Mouse (Mus musculus): ENCODE data around the gene Kbtbd3. TPM values are rescaled to one million over a fixed set of nuclear protein-coding genes. Genes with fewer than 3 reads are reported as not detected.

The Kbtbd3 gene
- polyA plus RNA-seq, 1 experiment from 2014 or later, result 6.4 TPM

DNA sequence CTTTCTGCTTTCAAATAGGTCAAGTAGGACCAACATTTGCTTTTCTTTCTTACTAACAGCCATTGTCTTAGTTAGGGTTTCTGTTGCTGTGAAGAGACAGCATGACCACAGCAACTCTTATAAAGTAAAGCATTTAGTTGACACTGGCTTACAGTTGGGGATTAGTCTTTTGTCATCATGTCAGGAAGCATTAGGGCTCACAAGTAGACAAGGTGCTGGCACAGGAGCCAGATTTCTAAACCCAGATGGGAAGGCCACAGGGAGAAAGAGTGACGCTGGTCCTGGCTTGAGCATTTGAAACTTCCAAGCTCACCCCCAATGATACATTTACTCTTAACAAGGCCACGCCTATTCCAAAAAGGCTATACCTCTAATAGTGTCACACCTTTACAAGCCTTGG is 6.1 kb downstream of the Kbtbd3 start:
- no peaks in the 10 kb centered on the region for H3K4me1 ChIP-seq
- no peak overlapping the region for H3K9ac ChIP-seq
- no peaks in the 10 kb centered on the region for H3K9me3 ChIP-seq
- no peaks in the 10 kb centered on the region for H3K36me3 ChIP-seq
- no peak for ATAC-seq (ENCODE audit: insufficient read depth, low FRiP score, low read depth)
- H3K27me3 ChIP-seq (replicated peaks), result no peaks in the 10 kb centered on the region
- H3K4me2 ChIP-seq, result no peak overlapping the region
- H3K27ac ChIP-seq, result no peak overlapping the region
- 75% methylated on average over 2 of the region's 2 CpGs for WGBS
- no peak overlapping the region for H3K4me3 ChIP-seq (replicated peaks)

DNA sequence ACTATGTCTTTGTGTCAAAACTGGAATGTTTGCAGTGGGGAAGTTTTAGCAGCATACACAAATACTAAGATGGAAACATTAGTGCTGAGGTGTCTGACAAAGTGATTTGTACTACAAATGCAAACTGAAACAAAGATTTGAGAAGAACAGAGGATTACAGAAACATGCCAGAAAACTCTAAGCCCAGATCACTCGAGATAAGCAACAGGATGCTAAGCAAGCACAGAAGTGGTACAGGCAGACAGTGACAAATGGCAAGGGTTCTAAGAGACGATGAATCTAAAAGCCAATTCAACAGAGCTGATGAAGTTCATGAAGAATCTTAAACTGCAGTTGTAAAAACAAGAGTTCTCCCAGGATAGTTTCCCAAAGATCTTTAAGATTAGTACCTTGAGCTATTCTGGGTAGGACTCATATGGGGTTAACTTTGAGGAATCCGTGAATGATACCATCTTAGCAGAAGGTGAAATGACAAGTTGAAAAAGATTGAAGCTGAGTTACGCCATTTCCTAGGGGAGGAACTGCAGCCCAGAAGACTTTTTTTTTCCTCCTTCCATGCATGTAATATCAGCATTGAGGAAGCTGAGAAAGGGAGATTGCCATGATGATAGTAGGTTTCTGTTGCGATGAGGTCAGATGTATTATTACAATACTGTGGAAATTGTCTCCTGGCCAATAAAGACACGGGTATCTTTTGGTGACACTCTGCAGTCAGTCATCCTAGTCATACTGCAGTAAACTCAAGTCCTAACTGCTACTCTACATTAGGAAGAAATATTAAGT is 9.5 kb downstream of the Kbtbd3 start:
- H3K4me3 ChIP-seq (replicated peaks), result no peak overlapping the region
- no peak overlapping the region for H3K4me2 ChIP-seq
- H3K4me1 ChIP-seq, result no peaks in the 10 kb centered on the region
- H3K36me3 ChIP-seq, result no peaks in the 10 kb centered on the region
- 67% methylated on average over 6 of the region's 6 CpGs for WGBS
- H3K27ac ChIP-seq, result no peak overlapping the region
- H3K27me3 ChIP-seq (replicated peaks), result no peaks in the 10 kb centered on the region
- H3K9me3 ChIP-seq, result no peaks in the 10 kb centered on the region
- H3K9ac ChIP-seq, result no peak overlapping the region
- no peak for ATAC-seq (ENCODE audit: insufficient read depth, low FRiP score, low read depth)

DNA sequence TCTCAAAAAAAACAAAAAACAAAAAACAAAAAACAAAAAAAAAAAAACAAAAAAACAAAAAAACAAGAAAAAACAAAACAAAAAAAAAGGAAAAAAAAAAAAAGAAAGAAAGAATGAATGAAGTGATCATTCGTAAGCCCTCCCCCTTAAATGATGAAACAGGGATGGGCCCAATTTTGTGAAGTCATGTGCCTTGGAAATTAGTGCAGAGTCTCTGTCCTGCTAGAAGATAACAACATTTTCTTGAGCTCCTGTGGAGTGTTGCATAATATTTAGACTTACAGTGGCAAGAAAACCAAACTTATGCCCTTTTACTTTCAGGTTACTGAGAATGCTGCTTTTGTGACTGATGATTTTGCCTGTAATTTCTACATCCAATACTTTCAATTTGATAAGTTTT is 43.5 kb downstream of the Kbtbd3 start:
- Histone ChIP-seq H3K4me2 (no peak overlapping the region), H3K27ac (no peak overlapping the region), H3K4me3 (replicated peaks) (no peak overlapping the region), H3K36me3 (no peaks in the 10 kb centered on the region), H3K27me3 (replicated peaks) (no peaks in the 10 kb centered on the region), H3K4me1 (no peaks in the 10 kb centered on the region), H3K9ac (no peak overlapping the region), H3K9me3 (no peaks in the 10 kb centered on the region)
- WGBS, result 89% methylated on average over 1 of the region's 1 CpGs
- ATAC-seq (ENCODE audit: insufficient read depth, low FRiP score, low read depth), result no peak

DNA sequence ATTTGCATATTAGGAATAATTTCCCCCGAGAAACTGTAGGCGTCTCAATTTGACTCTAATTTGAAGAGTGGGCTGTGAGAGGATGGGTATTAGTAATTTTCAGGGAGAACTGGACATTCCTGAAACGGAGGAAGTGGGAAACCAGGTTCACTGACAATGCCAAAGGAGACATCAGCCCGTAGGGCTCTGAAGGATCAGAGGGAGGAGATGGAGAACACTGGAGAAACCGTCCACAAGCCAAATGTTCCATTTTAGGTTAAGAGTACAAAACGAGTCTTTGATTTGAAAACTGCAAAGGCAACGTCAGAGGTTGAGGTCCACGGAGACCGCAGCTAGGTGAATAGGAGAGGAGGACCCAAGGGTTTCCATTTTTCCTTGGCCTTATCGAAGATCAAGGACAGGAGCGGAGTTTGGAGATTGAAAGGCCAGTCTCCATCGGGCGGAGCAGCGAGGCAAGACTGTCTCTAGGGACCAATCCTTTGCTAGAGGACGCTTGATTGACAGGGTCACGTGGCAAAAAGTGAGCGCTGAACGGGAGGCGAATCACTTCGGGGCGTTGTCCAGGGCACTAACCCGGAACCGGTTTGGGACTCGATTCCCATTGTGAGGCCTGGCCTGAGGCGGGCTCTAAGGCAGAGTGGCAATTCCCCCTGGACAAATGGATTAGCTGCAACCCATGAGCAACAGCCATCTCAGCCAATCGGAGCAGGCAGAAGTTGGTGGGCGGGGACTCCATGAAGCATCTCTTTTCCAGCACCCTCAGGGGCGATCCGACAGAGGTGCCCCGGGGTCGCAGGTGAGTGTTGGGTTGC is 66.4 kb downstream of the Kbtbd3 start, which contains the start of gene Msantd4:
Gene Msantd4, plus strand, starts transcription at position 735 of the 812 bp plus-strand sequence.
- peak; percentile 100 for ATAC-seq (ENCODE audit: insufficient read depth, low FRiP score, low read depth)
- peak within 1 kb of the TSS; percentile 69 for H3K4me3 ChIP-seq (replicated peaks)

DNA sequence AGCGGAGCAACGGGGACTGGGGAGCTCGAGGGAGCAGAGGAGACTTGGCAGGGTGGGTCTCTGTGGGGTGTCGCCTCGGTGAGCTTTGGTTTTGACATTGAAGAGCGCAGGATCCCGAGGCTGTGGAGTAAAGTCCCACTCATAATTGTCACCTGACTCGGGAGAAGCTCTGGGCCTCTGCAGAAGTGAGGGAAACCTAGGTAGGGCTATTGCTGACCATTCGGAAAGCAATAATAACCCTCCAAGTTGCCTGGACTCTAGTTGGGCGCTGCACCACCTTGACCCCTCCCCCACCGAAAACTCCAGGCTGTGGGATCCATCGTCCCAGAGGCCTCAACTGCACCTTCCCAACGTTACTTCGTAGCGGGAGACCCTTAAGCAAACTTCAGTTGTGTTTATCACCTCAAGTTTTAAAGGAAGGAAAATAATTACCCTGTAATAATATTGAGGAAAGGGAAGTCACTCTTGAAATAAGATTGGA is 67.0 kb downstream of the Kbtbd3 start:
- WGBS, result under 1% methylated on average over 15 of the region's 15 CpGs
- H3K36me3 ChIP-seq, result no peaks in the 10 kb centered on the region
- ATAC-seq (ENCODE audit: insufficient read depth, low FRiP score, low read depth), result no peak; the same call in 1 of the 2 replicates
- H3K4me3 ChIP-seq (replicated peaks), result peak overlapping the region; percentile 69
- H3K4me1 ChIP-seq, result 0 out of 2 replicates have a peak, but pooled peaks cover 3% of the 10 kb centered on the region
- H3K9ac ChIP-seq, result peak overlapping the region; percentile 58
- no peaks in the 10 kb centered on the region for H3K9me3 ChIP-seq
- peak overlapping the region; percentile 62 for H3K4me2 ChIP-seq
- H3K27me3 ChIP-seq (replicated peaks), result no peaks in the 10 kb centered on the region
- peak overlapping the region; percentile 23 for H3K27ac ChIP-seq

More for the DNA sequence above, 66.4 kb downstream of the Kbtbd3 start, which contains the start of gene Msantd4:
- Histone ChIP-seq H3K36me3 (no peaks in the 10 kb centered on the region), H3K27ac (peak within 1 kb of the TSS; percentile 73), H3K9me3 (no peaks in the 10 kb centered on the region), H3K4me1 (0 out of 2 replicates have a peak, but pooled peaks cover 3% of the 10 kb centered on the region), H3K27me3 (replicated peaks) (no peaks in the 10 kb centered on the region), H3K4me2 (peak within 1 kb of the TSS; percentile 62), H3K9ac (peak within 1 kb of the TSS; percentile 58)
- WGBS, result 3% methylated on average over 31 of the region's 31 CpGs

Small RNAs within 50 kb of the gene (microRNA-seq; reads per million reads assigned to microRNA genes)
- gene Gm22195 (not detected), gene Gm23992 (not detected)

Other genes with a start within 250 kb of the Kbtbd3 start
- gene Aasdhppt, start 362 bp upstream of the Kbtbd3 start, polyA plus RNA-seq (2015; fragmentation: Nextera tagmentation; extraction: Ambion mirVana), result 28.5 and 34.6 TPM in 2 replicates
- 35.7 and 36.8 TPM in 2 replicates for gene Msantd4, start 66.7 kb downstream of the Kbtbd3 start, polyA plus RNA-seq (2015; fragmentation: Nextera tagmentation; extraction: Ambion mirVana)